Mouse (Mus musculus) thymus, postnatal 14 days (tissue): Measurements from ENCODE around the gene Scel.
"Not testable (repeated sequence)": the region's sequence is repeated elsewhere in the genome, so short reads cannot be mapped to it uniquely, and the experiment has no call there.

ENCODE experiments used
- DNase-seq: peaks from one replicate; pipeline ENCODE4 v3.0.0; 2021

Scel gene

DNA sequence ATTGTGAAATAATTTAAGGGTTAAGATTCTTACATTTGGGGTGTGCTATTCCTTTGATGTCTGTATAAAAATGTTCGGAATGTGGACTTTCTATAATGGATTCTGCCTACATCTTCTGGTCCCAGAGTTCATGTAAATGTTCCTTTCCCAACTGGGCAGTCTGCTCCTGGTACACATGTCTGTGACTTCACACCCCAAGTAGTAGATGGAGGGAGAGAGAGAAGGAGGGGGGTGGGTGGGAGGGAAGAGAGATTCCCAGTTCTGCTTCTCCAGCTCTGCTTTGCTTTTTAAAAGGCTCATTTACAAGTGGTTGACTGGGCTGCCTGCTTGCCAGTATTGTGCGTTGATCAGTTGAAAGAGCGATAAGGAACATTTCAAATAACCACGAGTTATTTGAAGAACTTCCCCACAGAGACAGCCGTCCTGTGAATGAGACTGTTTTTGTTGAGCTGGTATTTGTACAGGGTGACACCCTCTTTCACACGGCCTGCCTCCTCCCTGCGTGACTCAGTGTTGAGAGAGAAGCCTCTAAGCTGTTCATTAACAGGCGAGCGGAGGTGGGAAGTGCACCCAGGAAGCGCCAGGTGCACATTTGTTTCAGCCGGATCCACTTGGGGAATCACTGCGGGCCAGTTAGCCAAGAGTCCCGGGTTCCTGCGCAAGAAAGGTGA lies at the start of gene Scel:
TSS of gene Scel (plus strand) at position 541 of the 671 bp plus-strand sequence.
- no peak for DNase-seq

DNA sequence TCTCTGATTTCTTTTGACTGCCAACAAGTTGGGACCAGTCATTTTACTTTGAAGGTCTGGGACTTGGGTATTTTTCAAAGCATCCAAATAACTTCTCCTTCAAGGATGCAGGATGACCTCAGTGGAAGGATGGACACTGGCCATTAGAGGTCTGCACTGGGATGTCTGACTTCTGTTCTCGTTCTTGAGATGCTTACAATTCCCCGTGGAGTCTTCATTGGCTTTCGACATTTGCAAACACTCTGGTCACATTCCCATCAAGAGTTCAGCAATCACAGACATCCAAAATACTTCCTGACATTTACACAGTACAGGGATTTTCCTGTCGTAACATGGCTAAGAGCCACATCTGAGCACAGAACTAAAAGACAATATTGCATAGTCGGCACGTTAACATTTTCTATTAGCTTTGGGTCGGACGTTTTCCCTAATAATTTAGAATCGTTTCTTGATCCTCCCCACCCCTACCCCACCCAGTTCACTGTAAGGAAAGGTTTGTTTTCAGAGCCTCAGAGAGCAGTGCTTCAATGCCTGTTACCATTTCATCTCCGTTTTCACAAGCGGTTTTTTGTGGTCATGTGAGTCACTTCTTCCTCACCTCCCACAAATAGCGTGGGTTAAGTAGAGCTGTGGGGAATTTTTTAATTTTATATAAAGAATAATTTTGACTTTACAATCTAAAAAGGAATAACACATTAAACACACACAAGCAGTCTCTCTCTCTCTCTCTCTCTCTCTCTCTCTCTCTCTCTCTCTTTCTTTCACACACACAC lies 44.3 kb upstream of the Scel start:
- DNase-seq, result no peak

DNA sequence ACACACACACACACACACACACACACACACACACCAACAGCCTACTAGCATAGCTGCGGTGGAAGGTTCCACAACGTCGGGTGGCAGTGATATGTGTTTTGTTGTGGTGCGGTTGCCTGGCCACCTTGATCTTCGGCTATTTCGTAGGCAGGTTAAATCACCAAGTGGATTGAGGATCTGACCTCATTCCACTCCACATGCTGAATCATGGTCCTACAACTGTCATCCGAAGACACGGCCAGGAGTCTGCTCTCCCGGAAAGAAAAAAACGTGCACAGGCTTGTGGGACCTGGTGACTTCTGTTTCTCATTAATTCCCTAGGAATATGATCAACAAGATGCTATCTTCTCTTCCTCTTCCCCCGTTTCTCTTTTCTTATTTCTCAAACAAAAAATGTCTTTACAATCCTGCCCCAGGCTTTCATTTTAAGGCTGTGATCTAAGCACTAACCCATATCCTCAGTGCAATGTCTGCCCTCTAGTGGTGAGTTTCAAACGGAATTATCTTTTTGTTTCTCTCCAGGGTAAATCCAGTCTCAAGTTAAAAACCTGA lies 43.6 kb upstream of the Scel start:
- peak; percentile 61 for DNase-seq

DNA sequence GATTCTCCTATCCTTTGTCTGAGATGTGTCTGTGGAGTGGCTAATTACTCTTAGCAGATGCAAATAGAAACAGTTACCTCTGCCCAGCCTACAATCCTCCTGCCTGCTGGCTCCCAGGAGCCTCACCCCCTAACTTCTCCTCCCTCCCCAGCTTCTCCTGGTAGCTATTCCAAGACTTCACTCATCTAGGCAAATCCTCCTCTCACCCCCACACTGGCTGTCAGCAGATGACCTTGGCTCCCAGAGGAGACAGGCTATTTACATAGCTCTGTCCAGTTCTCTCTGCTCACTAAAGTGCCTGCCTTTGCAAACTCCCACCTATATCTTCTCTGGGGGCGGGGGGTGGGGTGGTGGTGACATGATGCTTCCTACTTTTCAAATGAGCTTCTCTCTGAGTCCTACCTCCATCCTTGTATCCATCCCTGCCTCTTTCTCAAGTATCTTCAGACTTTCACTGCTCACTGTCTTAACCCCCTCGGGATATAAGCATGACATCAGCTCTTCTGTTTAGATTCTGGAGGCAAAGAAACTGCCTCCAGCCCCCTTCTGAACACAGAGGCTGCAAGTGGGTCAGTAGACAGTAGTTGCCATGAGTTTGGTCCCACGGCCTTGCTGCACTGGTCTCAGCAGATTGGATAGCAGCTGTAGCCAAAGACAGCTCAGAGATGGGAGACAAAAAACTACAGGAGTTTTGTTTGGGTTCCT lies 41.9 kb upstream of the Scel start:
- DNase-seq, result no peak

- DNase-seq, result peak; percentile 10
These were observed 41.2 kb upstream of the Scel start for GRCm38 (mm10) chr14:103471806-103472553.

DNA sequence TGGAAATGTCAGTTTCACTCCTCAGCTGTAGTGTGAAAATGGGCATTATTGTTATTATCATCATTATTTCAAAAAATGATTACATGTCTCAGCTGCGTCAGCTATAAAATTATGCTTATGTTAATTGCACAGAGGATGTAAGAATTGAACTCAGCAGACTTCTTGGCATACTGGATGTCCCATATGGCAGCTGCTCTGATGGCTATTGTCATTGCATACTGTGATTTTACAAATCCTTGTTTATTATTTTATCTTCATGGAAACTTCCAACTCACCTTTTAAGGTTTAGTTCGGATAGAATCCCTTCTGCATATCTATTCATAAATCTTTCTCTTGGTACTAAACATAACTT lies 40.6 kb upstream of the Scel start:
- DNase-seq, result no peak

DNA sequence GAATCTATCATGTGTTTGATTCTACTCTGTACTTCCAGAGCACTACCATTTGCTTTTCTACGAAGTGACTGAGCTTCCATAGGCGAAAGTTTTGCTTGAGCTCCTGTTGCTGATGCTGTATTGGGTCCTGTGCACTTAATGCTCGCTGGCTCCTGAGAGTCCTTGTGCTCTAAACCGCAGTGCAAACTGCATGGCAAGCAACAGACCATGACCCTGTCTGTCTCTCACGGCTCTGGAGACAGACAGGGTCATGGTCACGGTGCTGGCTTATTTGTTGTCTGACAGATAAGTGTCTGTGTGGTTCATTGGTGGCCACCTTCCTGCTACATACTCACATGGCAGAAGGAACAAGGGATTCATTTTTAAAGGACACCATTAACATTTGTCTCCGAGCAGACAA lies 37.8 kb upstream of the Scel start:
- no peak for DNase-seq

DNA sequence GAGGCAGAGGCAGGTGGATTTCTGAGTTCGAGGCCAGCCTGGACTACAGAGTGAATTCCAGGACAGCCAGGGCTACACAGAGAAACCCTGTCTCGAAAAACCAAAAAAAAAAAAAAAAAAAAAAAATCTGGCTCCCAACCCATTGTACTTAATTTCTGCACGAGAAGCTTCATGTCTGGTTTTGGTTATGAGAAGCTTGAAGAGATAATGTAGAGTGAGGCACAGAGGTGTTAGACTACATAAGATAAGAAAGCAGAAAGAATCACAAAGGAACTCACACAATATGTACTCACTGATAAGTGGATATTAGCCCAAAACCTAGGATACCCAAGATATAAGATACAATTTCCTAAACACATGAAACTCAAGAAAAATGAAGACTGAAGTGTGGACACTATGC lies 36.9 kb upstream of the Scel start:
- DNase-seq, result not testable (repeated sequence)

- DNase-seq, result no peak
These were observed 35.9 kb upstream of the Scel start for GRCm38 (mm10) chr14:103477281-103477680.

DNA sequence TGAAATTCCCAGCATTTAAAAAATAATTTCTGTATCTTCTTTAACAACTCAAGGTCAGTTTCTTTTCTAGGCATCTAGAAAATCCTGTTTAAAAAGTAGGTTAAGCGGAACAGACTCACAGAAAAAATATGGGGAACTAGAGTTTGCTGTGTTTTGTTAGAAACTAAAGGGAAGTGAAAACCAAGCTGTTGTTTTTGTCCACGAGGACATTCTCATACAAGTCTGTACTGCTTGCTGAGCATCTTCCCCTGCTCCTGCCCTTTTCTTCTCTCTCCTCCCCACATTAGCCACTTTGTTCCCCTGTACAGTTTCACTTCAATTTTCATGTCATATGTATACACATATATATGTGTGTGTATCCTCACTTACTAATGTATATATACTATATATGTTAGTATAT lies 35.2 kb upstream of the Scel start:
- no peak for DNase-seq

- no peak for DNase-seq
These were observed 33.7 kb upstream of the Scel start for GRCm38 (mm10) chr14:103479446-103479845.

DNA sequence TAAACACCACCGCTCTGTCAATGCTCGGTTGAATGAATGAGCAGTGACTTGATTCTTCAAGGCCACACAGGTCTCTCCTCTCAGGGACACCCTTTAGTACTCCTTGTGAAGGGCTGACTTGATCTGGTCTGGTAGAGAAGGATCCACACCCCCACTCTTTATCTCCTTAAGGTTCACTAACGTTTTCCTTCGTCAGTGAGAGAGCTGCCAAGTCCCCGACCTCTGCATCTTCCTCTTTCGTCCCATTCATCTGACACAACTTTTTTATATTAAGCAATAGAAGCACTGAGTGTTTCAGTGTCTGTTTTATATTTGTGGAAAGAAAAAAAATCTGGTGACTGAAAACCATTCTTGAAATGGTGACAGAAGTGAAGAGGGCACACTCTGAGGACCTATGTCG lies 31.6 kb upstream of the Scel start:
- no peak for DNase-seq

DNA sequence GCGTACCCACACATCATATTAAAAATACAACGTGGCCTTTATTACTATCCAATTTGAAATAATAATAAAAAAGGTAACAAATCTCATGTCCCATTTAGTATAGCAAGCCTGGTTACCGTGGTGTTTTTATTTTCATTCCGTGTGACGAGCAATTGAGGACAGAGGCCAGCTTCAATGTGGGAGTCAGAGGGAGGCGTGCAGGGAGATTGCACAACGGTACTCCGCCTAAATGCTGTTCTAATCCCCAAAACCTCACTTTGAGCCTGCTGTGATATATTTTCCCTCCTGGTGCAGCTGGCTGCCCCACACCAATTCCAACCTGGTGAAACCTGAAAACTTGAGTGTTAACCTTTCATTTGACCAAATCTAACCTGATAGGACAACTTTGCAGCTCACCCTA lies 27.5 kb upstream of the Scel start:
- DNase-seq, result no peak

- DNase-seq, result no peak
These were observed 26.2 kb upstream of the Scel start for GRCm38 (mm10) chr14:103486974-103487373.

- no peak for DNase-seq
These were observed 24.5 kb upstream of the Scel start for GRCm38 (mm10) chr14:103488659-103489058.

DNA sequence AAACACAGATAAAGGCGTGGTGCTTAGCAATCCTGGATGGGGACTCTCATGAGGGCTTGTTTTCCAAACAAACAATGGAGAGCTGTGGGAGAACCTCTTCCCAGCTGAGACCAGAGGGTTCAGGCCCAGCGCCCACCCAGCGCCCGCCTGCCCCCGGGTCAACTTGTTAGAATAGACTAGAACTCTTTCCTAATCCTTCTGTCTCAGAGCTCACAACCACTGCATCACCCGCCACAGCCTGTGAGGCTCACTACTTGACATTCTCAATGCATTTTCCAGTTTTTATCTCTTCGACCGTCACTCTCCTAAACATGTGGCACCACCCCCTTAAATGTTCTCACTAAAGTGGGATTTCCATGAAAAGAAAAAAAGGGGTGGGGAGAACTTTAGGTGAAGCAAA lies 14.9 kb upstream of the Scel start:
- DNase-seq, result no peak

GRCm38 (mm10) chr14:103498613-103499012 lies 14.5 kb upstream of the Scel start:
- DNase-seq, result no peak

GRCm38 (mm10) chr14:103499060-103499459 lies 14.1 kb upstream of the Scel start:
- DNase-seq, result no peak

DNA sequence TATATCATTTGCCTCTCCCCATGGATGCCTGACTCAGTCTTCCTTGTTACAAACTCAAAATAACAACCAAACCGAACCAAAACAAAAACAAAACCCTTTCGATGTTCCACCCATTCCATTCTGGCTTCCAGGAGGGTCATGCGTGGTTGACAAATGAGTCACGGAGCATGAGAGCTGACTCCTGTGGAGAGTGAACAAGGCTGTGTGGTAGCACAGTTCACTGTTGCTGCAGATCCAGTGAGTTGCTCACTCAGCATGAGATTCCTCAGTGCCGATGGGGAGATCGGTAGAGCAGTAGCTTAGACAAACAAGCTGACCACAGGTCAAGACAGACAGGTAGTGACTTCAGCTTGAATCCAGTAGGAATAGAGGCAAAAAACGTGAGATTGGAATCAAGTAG lies 12.8 kb upstream of the Scel start:
- DNase-seq, result no peak

DNA sequence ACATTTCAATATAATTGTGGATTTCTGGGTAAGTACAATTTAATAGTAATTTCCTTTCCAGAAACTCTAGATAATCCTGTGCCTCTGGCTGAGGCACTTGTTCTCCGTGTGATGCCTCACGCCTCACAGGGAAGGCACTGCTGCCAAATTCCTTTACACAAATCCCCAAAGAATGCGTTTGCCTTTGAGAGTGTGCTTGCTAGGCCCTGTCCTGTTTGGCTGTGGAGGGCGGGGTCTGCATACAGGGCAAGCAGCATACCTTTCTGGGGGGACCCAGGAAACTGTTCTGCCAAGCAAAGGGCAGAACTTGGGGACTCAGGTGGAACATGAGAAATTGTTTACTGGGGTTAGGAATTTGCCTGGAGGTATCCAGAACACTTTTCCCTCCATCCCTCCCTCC lies 12.2 kb upstream of the Scel start:
- no peak for DNase-seq

- no peak for DNase-seq
These were observed 8.6 kb upstream of the Scel start for GRCm38 (mm10) chr14:103504514-103504913.

GRCm38 (mm10) chr14:103509544-103509943 lies 3.6 kb upstream of the Scel start:
- DNase-seq, result no peak

GRCm38 (mm10) chr14:103513473-103513811 lies 300 bp downstream of the Scel start:
- no peak for DNase-seq
